Mouse (Mus musculus) testis, adult 2 months (tissue): ENCODE data around the gene Pam.

Source experiments
- CTCF ChIP-seq: fragments of 200-500 bp; IDR thresholded peaks from 2 replicates; pipeline ENCODE4 v1.5.1; 2012; ENCODE audit warnings: low read depth, mild to moderate bottlenecking, inconsistent platforms, low read length, moderate library complexity; ENCODE audit not compliant: control insufficient read depth, insufficient read depth, insufficient replicate concordance
- POLR2A ChIP-seq: fragments of 200-500 bp; IDR thresholded peaks from 2 replicates; pipeline ENCODE4 v1.6.1; 2012; ENCODE audit warnings: low read depth, mild to moderate bottlenecking, inconsistent platforms, low read length, moderate library complexity; ENCODE audit not compliant: control insufficient read depth

DNA sequence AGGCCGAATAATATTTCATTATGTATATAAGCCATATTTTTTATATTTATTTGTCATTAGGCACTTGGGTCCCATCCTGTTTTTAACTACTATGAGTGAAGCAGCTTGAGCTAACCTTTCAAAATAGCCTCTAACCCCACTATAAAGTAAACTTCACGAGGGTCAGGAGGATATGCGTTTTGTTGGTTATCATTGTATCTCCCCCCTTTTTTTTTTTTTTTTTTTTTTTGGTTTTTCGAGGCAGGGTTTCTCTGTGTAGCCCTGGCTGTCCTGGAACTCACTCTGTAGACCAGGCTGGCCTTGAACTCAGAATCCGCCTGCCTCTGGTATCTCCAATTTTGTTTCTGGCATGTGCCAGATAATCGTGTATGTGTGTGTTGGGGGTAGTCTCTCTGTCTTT is 322.1 kb downstream of the Pam start:
- TF ChIP-seq CTCF (no peak), POLR2A (no peak)
